Mouse (Mus musculus): ENCODE data around the gene Cars2. TPM values are rescaled to one million over a fixed set of nuclear protein-coding genes. Genes with fewer than 3 reads are reported as not detected.
"Not testable (repeated sequence)": the region's sequence is repeated elsewhere in the genome, so short reads cannot be mapped to it uniquely, and the experiment has no call there.

Gene Cars2
- polyA plus RNA-seq, 1 experiment from 2014 or later = 23.8 TPM

- WGBS = 88% methylated on average over 13 of the region's 13 CpGs
- Histone ChIP-seq H3K36me3 (peaks cover 66% of the 10 kb centered on the region), H3K27ac (no peak overlapping the region), H3K4me1 (replicated peaks) (peaks cover 5% of the 10 kb centered on the region), H3K4me3 (replicated peaks) (no peak overlapping the region), H3K9me3 (no peaks in the 10 kb centered on the region), H3K4me2 (replicated peaks) (no peak overlapping the region), H3K9ac (replicated peaks) (no peak overlapping the region), H3K27me3 (no peaks in the 10 kb centered on the region)
- no peak for ATAC-seq
Measured at GRCm38 (mm10) chr8:11503476-11504232, 46.9 kb downstream of the Cars2 start.

- H3K27ac ChIP-seq = no peak overlapping the region
- no peak for ATAC-seq
- peaks cover 16% of the 10 kb centered on the region for H3K27me3 ChIP-seq
- no peaks in the 10 kb centered on the region for H3K9me3 ChIP-seq
- H3K36me3 ChIP-seq = peaks cover 20% of the 10 kb centered on the region
- peak overlapping the region; percentile 75 for H3K4me2 ChIP-seq (replicated peaks)
- 93% methylated on average over 4 of the region's 4 CpGs for WGBS
- peaks cover 21% of the 10 kb centered on the region for H3K4me1 ChIP-seq (replicated peaks)
- peak overlapping the region; percentile 85 for H3K4me3 ChIP-seq (replicated peaks)
- H3K9ac ChIP-seq (replicated peaks) = no peak overlapping the region
Measured at GRCm38 (mm10) chr8:11498786-11499485, 51.6 kb downstream of the Cars2 start.

GRCm38 (mm10) chr8:11498281-11498680 lies 52.3 kb downstream of the Cars2 start:
- Histone ChIP-seq H3K4me3 (replicated peaks) (peak overlapping the region; percentile 85), H3K36me3 (peaks cover 14% of the 10 kb centered on the region), H3K4me2 (replicated peaks) (peak overlapping the region; percentile 75), H3K27me3 (peaks cover 17% of the 10 kb centered on the region), H3K4me1 (replicated peaks) (peaks cover 21% of the 10 kb centered on the region), H3K9me3 (no peaks in the 10 kb centered on the region), H3K27ac (no peak overlapping the region), H3K9ac (replicated peaks) (no peak overlapping the region)
- WGBS = 78% methylated on average over 12 of the region's 12 CpGs
- ATAC-seq = no peak

- Histone ChIP-seq H3K9me3 (no peaks in the 10 kb centered on the region), H3K4me2 (replicated peaks) (peak within 1 kb of the TSS; percentile 75), H3K4me3 (replicated peaks) (peak within 1 kb of the TSS; percentile 85), H3K27me3 (peaks cover 17% of the 10 kb centered on the region), H3K27ac (peak within 1 kb of the TSS; percentile 87), H3K36me3 (peaks cover 4% of the 10 kb centered on the region; the same call in 1 of the 2 replicates), H3K4me1 (replicated peaks) (peaks cover 21% of the 10 kb centered on the region), H3K9ac (replicated peaks) (peak within 1 kb of the TSS; percentile 80)
- WGBS = 3% methylated on average over 72 of the region's 73 CpGs
- ATAC-seq = peak; percentile 99
Measured at GRCm38 (mm10) chr8:11497017-11497990, 53.3 kb downstream of the Cars2 start, which contains the start of gene Naxd. Gene Naxd (plus strand): TSS chr8:11497506.

GRCm38 (mm10) chr8:11492340-11492739 lies 58.2 kb downstream of the Cars2 start:
- not testable (repeated sequence) for H3K36me3 ChIP-seq; H3K4me3 ChIP-seq (replicated peaks); H3K9me3 ChIP-seq; H3K4me1 ChIP-seq (replicated peaks); ATAC-seq; H3K4me2 ChIP-seq (replicated peaks); H3K9ac ChIP-seq (replicated peaks); H3K27ac ChIP-seq
- WGBS = 86% methylated on average over 2 of the region's 2 CpGs
- H3K27me3 ChIP-seq = peaks cover 39% of the 10 kb centered on the region

- WGBS = 81% methylated on average over 4 of the region's 4 CpGs
- Histone ChIP-seq H3K27ac (no peak overlapping the region), H3K4me3 (replicated peaks) (no peak overlapping the region), H3K27me3 (peaks cover 33% of the 10 kb centered on the region), H3K4me2 (replicated peaks) (no peak overlapping the region), H3K9ac (replicated peaks) (no peak overlapping the region), H3K4me1 (replicated peaks) (no peaks in the 10 kb centered on the region), H3K9me3 (no peaks in the 10 kb centered on the region), H3K36me3 (no peaks in the 10 kb centered on the region)
- no peak for ATAC-seq
Measured at GRCm38 (mm10) chr8:11487229-11487628, 63.4 kb downstream of the Cars2 start.

- H3K27me3 ChIP-seq = peaks cover 37% of the 10 kb centered on the region
- no peaks in the 10 kb centered on the region for H3K9me3 ChIP-seq
- no peak overlapping the region for H3K9ac ChIP-seq (replicated peaks)
- no peaks in the 10 kb centered on the region for H3K36me3 ChIP-seq
- H3K4me2 ChIP-seq (replicated peaks) = no peak overlapping the region
- no peak overlapping the region for H3K4me3 ChIP-seq (replicated peaks)
- no peak overlapping the region for H3K27ac ChIP-seq
- 0 out of 2 replicates have a peak, but pooled peaks have one; percentile 40 for ATAC-seq
- 23% methylated on average over 7 of the region's 7 CpGs for WGBS
- no peaks in the 10 kb centered on the region for H3K4me1 ChIP-seq (replicated peaks)
Measured at GRCm38 (mm10) chr8:11486142-11486541, 64.4 kb downstream of the Cars2 start.

- no peak overlapping the region for H3K27ac ChIP-seq
- WGBS = 77% methylated on average over 3 of the region's 3 CpGs
- H3K36me3 ChIP-seq = no peaks in the 10 kb centered on the region
- no peaks in the 10 kb centered on the region for H3K9me3 ChIP-seq
- H3K4me2 ChIP-seq (replicated peaks) = no peak overlapping the region
- H3K9ac ChIP-seq (replicated peaks) = no peak overlapping the region
- ATAC-seq = no peak
- H3K27me3 ChIP-seq = peaks cover 54% of the 10 kb centered on the region
- H3K4me3 ChIP-seq (replicated peaks) = no peak overlapping the region
- peaks cover 11% of the 10 kb centered on the region for H3K4me1 ChIP-seq (replicated peaks)
Measured at GRCm38 (mm10) chr8:11482537-11482936, 68.0 kb downstream of the Cars2 start.

- H3K27ac ChIP-seq = no peak overlapping the region
- H3K27me3 ChIP-seq = peaks cover 61% of the 10 kb centered on the region
- no peaks in the 10 kb centered on the region for H3K36me3 ChIP-seq
- H3K4me2 ChIP-seq (replicated peaks) = no peak overlapping the region
- 55% methylated on average over 3 of the region's 3 CpGs for WGBS
- H3K9ac ChIP-seq (replicated peaks) = no peak overlapping the region
- H3K4me1 ChIP-seq (replicated peaks) = peaks cover 14% of the 10 kb centered on the region
- no peak for ATAC-seq
- no peak overlapping the region for H3K4me3 ChIP-seq (replicated peaks)
- no peaks in the 10 kb centered on the region for H3K9me3 ChIP-seq
Measured at GRCm38 (mm10) chr8:11481876-11482275, 68.7 kb downstream of the Cars2 start.

GRCm38 (mm10) chr8:11479591-11479990 lies 71.0 kb downstream of the Cars2 start:
- WGBS = 7% methylated on average over 14 of the region's 14 CpGs
- Histone ChIP-seq H3K27me3 (peaks cover 83% of the 10 kb centered on the region), H3K36me3 (no peaks in the 10 kb centered on the region), H3K4me3 (replicated peaks) (no peak overlapping the region), H3K27ac (no peak overlapping the region), H3K4me2 (replicated peaks) (no peak overlapping the region), H3K4me1 (replicated peaks) (peaks cover 21% of the 10 kb centered on the region), H3K9ac (replicated peaks) (no peak overlapping the region), H3K9me3 (no peaks in the 10 kb centered on the region)
- no peak for ATAC-seq

GRCm38 (mm10) chr8:11478807-11479527 lies 71.6 kb downstream of the Cars2 start:
- WGBS = 2% methylated on average over 23 of the region's 23 CpGs
- H3K36me3 ChIP-seq = no peaks in the 10 kb centered on the region
- peaks cover 89% of the 10 kb centered on the region for H3K27me3 ChIP-seq
- H3K4me2 ChIP-seq (replicated peaks) = peak overlapping the region; percentile 75
- H3K27ac ChIP-seq = no peak overlapping the region
- H3K4me3 ChIP-seq (replicated peaks) = peak overlapping the region; percentile 44
- no peak overlapping the region for H3K9ac ChIP-seq (replicated peaks)
- ATAC-seq = peak; percentile 35; the same call in 1 of the 2 replicates
- peaks cover 21% of the 10 kb centered on the region for H3K4me1 ChIP-seq (replicated peaks)
- H3K9me3 ChIP-seq = no peaks in the 10 kb centered on the region

All from midbrain, embryonic 13.5 days (tissue).